ENCODE assay signal across 23 mouse cellular contexts in the genomic region with DNA sequence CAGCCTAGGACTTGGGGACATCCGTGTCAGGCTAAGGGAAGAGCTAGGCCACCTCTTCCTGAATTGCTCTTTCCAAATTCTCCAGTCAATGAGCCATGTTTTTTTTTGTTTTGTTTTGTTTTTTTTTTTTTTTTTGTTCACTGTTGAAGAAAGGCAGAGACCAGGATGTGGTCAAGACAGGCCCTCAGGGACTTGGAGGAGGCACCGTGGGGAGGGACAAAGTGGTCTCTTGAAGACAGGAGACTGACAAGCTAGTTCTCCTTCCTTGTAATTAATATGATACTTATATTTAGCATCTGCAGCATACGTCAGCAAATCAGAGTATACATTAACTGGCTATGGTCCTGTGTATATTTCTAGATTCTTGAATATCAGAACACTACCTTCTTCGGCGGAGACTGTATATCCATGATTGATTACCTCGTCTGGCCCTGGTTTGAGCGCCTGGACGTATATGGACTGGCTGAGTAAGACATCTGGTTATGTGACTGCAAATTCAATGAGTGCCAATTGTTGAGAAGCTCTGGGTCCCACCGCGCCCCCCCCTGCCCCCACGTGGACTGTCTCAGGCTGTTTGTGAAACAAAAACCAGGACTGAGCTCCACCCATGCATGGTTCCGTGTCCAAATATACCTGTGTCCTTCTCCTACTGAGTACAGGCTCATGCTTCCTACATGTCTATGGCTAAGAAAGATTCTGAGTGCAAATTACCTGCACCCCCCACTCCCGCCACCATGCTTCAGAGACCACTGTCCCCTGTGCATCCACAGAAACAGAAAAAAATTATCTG. TPM values are rescaled to one million over a fixed set of nuclear protein-coding genes. Genes with fewer than 3 reads are reported as not detected.
DNase-seq lines count a peak whose midpoint lies in the region; ATAC-seq lines count a peak whose summit lies in the region.
"Had no signal": no experiment of that assay in that cellular context is flagged by ENCODE, and none has a peak within 500 bp of the region (broad histone marks: within the 10 kb centered on the region; RNA-seq: fewer than 3 reads in every experiment).

No protein-coding gene starts in this region.

- H3K36me3 ChIP-seq in heart, embryonic 13.5 days = no peaks in the 10 kb centered on the region
- H3K36me3 ChIP-seq in kidney, embryonic 15.5 days = no peaks in the 10 kb centered on the region
- H3K36me3 ChIP-seq: G1E; hindbrain, embryonic 13.5 days; limb, embryonic 12.5 days; liver, embryonic 12.5 days; neural tube, embryonic 12.5 days had no signal

- no peaks in the 10 kb centered on the region for H3K9me3 ChIP-seq in heart, embryonic 13.5 days
- H3K9me3 ChIP-seq in kidney, embryonic 15.5 days (replicated peaks) = no peaks in the 10 kb centered on the region
- H3K9me3 ChIP-seq: hindbrain, embryonic 13.5 days; liver, embryonic 12.5 days; neural tube, embryonic 12.5 days had no signal

- DNase-seq in heart, adult 9 months (ENCODE audit: low spot score in 2 of 2) = no peak
- peak; percentile 21 for DNase-seq in kidney, postnatal 10 days
- peak; percentile 88 for DNase-seq in 3T3-L1 (ENCODE audit: low read depth, low spot score)
- DNase-seq in MN1 (ENCODE audit: low spot score) = peak; percentile 72
- no peak for DNase-seq in lung, postnatal 36 days
- DNase-seq: adrenal gland, postnatal 36 days; cerebellum, adult 11-12 months; cerebellum, postnatal 14 days; forebrain, postnatal 0 days; gastrocnemius, postnatal 36 days; kidney, adult 9 months; lung, embryonic 14.5 days; right cerebral cortex, adult 18-20 months had no signal

- H3K9ac ChIP-seq in heart, embryonic 13.5 days = no peak overlapping the region
- H3K9ac ChIP-seq in kidney, embryonic 15.5 days = no peak overlapping the region
- H3K9ac ChIP-seq: forebrain, postnatal 0 days; hindbrain, embryonic 13.5 days; limb, embryonic 12.5 days; liver, embryonic 12.5 days; lung, embryonic 14.5 days; neural tube, embryonic 12.5 days had no signal

- no peak for ATAC-seq in heart, embryonic 13.5 days (ENCODE audit: extremely low read depth, insufficient number of reproducible peaks, low FRiP score, low TSS enrichment)
- ATAC-seq in kidney, embryonic 15.5 days (replicated peaks; ENCODE audit: low FRiP score) = no peak
- ATAC-seq in monocyte, adult 5-6 weeks (replicated peaks; ENCODE audit: insufficient number of reproducible peaks, low FRiP score, low TSS enrichment, poor library complexity, severe bottlenecking) = no peak
- ATAC-seq: CD4-positive, CD25-positive, alpha-beta regulatory T cell, adult 4 months; forebrain, postnatal 0 days; inflammation-experienced regulatory T-cells, adult 6 months; liver, embryonic 12.5 days had no signal

- no peaks in the 10 kb centered on the region for H3K27me3 ChIP-seq in heart, embryonic 13.5 days (replicated peaks)
- H3K27me3 ChIP-seq in kidney, embryonic 15.5 days = no peaks in the 10 kb centered on the region
- H3K27me3 ChIP-seq: hindbrain, embryonic 13.5 days; limb, embryonic 12.5 days; neural tube, embryonic 12.5 days had no signal

- H3K4me2 ChIP-seq in heart, embryonic 13.5 days = no peak overlapping the region; the same call in 1 of the 2 replicates
- H3K4me2 ChIP-seq in kidney, embryonic 15.5 days = no peak overlapping the region
- H3K4me2 ChIP-seq: hindbrain, embryonic 13.5 days; limb, embryonic 12.5 days; liver, embryonic 12.5 days; lung, embryonic 14.5 days; neural tube, embryonic 12.5 days had no signal

- H3K27ac ChIP-seq in heart, embryonic 13.5 days (replicated peaks) = peak overlapping the region; percentile 73; the same call in 1 of the 2 replicates
- no peak overlapping the region for H3K27ac ChIP-seq in kidney, embryonic 15.5 days
- H3K27ac ChIP-seq: hindbrain, embryonic 13.5 days; liver, embryonic 12.5 days; neural tube, embryonic 12.5 days had no signal

- WGBS in heart, embryonic 13.5 days = 73% methylated on average over 13 of the region's 13 CpGs
- WGBS in kidney, embryonic 15.5 days = 73% methylated on average over 13 of the region's 13 CpGs

- H3K4me3 ChIP-seq in heart, embryonic 13.5 days = no peak overlapping the region
- H3K4me3 ChIP-seq in kidney, embryonic 15.5 days (replicated peaks) = no peak overlapping the region
- H3K4me3 ChIP-seq: hindbrain, embryonic 13.5 days; limb, embryonic 12.5 days; liver, embryonic 12.5 days; neural tube, embryonic 12.5 days had no signal

- peaks cover 44% of the 10 kb centered on the region for H3K4me1 ChIP-seq in heart, embryonic 13.5 days
- H3K4me1 ChIP-seq in kidney, embryonic 15.5 days = peaks cover 42% of the 10 kb centered on the region

RNA-seq across cellular contexts. Expression of gene Gsto2, which starts 19.2 kb away (rescaled TPM):
- polyA plus RNA-seq in heart, embryonic 13.5 days (2015; fragmentation: Nextera tagmentation; extraction: Ambion mirVana) = 1.0 and 1.4 TPM in 2 replicates
- 1.6 and 2.0 TPM in 2 replicates for polyA plus RNA-seq in kidney, embryonic 15.5 days (2015; fragmentation: Nextera tagmentation; extraction: Ambion mirVana)
- total RNA-seq in monocyte, adult 5-6 weeks (2017) = 0.43 TPM in 1 of 3 replicates, not detected in the others

RNA-seq across cellular contexts. Expression of gene Gsto1, which starts 29.7 kb away (rescaled TPM):
- polyA plus RNA-seq in heart, embryonic 13.5 days (2015; fragmentation: Nextera tagmentation; extraction: Ambion mirVana) = 85.2 and 89.5 TPM in 2 replicates
- 115 and 119 TPM in 2 replicates for polyA plus RNA-seq in kidney, embryonic 15.5 days (2015; fragmentation: Nextera tagmentation; extraction: Ambion mirVana)
- 50.9 to 119 TPM (median 77.1 TPM) in 3 replicates for total RNA-seq in monocyte, adult 5-6 weeks (2017)

RNA-seq across cellular contexts. Expression of gene Cfap43, which starts 34.6 kb away (rescaled TPM):
- 0.09 and 0.15 TPM in 2 replicates for polyA plus RNA-seq in heart, embryonic 13.5 days (2015; fragmentation: Nextera tagmentation; extraction: Ambion mirVana)
- 0.06 TPM in 2 replicates for polyA plus RNA-seq in kidney, embryonic 15.5 days (2015; fragmentation: Nextera tagmentation; extraction: Ambion mirVana)
- 0.19 to 1.3 TPM (median 0.19 TPM) in 3 replicates for total RNA-seq in monocyte, adult 5-6 weeks (2017)
- total RNA-seq: adrenal gland, postnatal 36 days; gastrocnemius, postnatal 36 days had no signal
- polyA plus RNA-seq: G1E had no signal

RNA-seq across cellular contexts. Expression of gene Itprip, which starts 34.6 kb away (rescaled TPM):
- polyA plus RNA-seq in heart, embryonic 13.5 days (2015; fragmentation: Nextera tagmentation; extraction: Ambion mirVana) = 19.9 and 20.4 TPM in 2 replicates
- 15.6 and 19.4 TPM in 2 replicates for polyA plus RNA-seq in kidney, embryonic 15.5 days (2015; fragmentation: Nextera tagmentation; extraction: Ambion mirVana)
- 27.6 to 28.1 TPM (median 28.1 TPM) in 3 replicates for total RNA-seq in monocyte, adult 5-6 weeks (2017)

RNA-seq across cellular contexts. Expression of gene Cfap58, which starts 53.0 kb away (rescaled TPM):
- 0.08 and 0.11 TPM in 2 replicates for polyA plus RNA-seq in heart, embryonic 13.5 days (2015; fragmentation: Nextera tagmentation; extraction: Ambion mirVana)
- polyA plus RNA-seq in kidney, embryonic 15.5 days (2015; fragmentation: Nextera tagmentation; extraction: Ambion mirVana) = 0.09 TPM in 1 of 2 replicates, not detected in the other
- not detected in 3 replicates for total RNA-seq in monocyte, adult 5-6 weeks (2017)
- total RNA-seq: G1E; gastrocnemius, postnatal 36 days had no signal
- polyA plus RNA-seq: CD4-positive, CD25-positive, alpha-beta regulatory T cell, adult 4 months; G1E; inflammation-experienced regulatory T-cells, adult 6 months; liver, embryonic 12.5 days; lung, embryonic 14.5 days had no signal

Comparison
In these comparisons a context has a peak if more than half of its experiments do, and no peak if none do; other contexts are left out.
1. DNase-seq: peak in kidney, postnatal 10 days (single experiment), 3T3-L1 (single experiment) and MN1 (single experiment); none in heart, adult 9 months (0 of 2) and lung, postnatal 36 days (single experiment).